Mouse (Mus musculus) liver, adult 2 months (tissue): ENCODE data around the gene 1600012H06Rik.

Experiments used
- CTCF ChIP-seq: fragments of 200-500 bp; IDR thresholded peaks from 2 replicates; pipeline ENCODE4 v1.5.1; 2011; ENCODE audit warnings: low read depth, low read length, control low read depth
- POLR2A ChIP-seq: fragments of 200-500 bp; IDR thresholded peaks from 2 replicates; pipeline ENCODE4 v1.6.1; 2011; ENCODE audit warnings: low read length, control low read depth; ENCODE audit not compliant: insufficient read depth; ENCODE audit errors: extremely low read depth

GRCm38 (mm10) chr17:14960520-14960919 is 17.5 kb downstream of the 1600012H06Rik start:
- no peak for TF ChIP-seq CTCF
- TF ChIP-seq POLR2A, result no peak
